Mouse (Mus musculus) CD4-positive, CD25-positive, alpha-beta regulatory T cell, adult 4 months (primary cell): ENCODE measurements around the gene Ahr. TPM values are rescaled to one million over a fixed set of nuclear protein-coding genes. Genes with fewer than 3 reads are reported as not detected.
A peak's percentile ranks its signal among the peaks of the same experiment; 100 is the strongest.

Experiments used
- ATAC-seq: one replicate; pipeline ENCODE4 v1.8.0; 2017
- polyA plus RNA-seq, 2 experiments: library from polyadenylated mRNA; unstranded; fragments of 100-300 nt; shearing (Covaris generic); gene quantifications; one replicate each; pipeline ENCODE4 v1.2.1; 2017

The Ahr gene
- 1 to 10 TPM; 3.3 to 5.8 TPM for polyA plus RNA-seq

DNA sequence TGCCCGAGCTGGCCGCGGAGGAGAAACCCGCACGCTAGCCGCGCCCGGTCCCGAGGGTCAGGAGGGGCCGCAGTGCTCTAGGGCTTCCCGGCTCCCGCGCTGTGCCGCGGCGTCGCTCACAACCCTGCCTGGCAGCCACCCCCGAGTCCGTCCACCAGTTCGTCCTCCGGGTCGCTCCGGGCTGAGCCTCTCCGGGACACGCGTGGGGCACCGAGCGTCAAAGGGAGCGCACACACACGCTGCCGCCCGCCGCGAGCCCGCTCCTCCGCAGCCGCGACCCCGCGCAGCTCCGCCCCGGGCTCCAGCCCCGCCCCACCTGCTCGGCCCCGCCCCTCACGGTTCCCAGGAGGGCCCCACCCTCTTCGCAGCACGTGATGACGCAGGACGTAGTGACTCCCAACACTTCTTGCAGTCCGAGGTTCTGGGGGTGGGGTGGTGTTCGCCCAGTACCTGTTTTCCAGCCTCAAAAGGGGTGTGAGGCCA is at the start of gene Ahr:
Ahr (minus strand) TSS at position 285 of the 483 bp plus-strand sequence.
- peak; percentile 67 for ATAC-seq

DNA sequence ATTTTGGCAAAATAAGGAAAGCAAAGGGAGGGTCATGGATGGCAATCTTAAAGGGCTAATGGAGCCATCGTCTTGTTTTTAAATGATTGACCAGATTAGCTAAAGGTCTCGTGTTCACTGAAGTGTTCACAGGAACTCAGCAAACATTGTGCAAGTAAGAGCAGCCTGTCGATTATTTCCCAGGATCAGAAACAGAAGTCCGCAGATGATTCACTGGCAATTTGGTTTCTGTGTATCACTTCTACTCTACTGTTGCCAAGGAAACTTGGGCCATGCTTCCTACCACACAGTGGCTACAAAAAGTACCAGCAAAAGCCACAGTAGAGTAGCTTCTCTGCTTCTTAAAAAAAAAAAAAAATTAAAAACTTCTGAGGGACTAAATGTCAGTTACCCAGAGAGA is 44.0 kb upstream of the Ahr start:
- ATAC-seq: peak; percentile 83

DNA sequence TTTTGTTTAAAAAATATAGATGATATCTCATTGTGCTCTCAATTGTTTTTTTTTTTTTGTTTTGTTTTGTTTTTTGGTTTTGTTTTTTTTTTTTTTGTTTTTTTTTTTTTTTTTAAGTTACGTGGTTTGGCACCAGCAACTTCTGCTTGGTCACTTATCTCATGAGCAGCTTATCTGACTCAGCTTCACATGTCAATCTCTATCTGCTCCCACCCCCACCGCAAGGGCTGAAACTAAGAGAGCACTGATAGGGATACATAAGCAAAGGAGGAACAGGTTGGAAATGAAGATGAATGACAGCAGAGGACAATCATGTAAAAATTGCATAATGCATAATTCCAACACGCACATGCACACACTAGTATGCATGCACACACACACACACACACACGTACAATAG is 41.3 kb upstream of the Ahr start:
- ATAC-seq: no peak

DNA sequence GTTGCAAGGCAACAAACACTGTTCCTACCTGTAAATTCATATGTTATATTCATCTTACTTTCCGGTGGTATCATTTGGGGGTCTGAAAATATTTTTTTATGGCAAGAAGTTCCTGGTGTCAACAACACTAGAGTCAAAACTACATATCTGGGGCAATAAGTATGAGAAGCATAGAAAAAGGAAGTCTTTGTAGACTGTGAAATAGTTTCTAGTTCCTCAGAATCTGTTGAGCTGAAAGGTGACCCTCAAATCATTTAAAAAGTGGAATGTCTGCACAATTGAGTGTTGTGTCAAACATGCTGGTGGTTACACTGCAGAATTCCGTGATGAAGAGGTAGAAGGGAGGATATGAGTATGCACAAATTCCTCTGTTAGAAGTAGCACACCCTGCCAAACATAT is 38.9 kb upstream of the Ahr start:
- no peak for ATAC-seq

DNA sequence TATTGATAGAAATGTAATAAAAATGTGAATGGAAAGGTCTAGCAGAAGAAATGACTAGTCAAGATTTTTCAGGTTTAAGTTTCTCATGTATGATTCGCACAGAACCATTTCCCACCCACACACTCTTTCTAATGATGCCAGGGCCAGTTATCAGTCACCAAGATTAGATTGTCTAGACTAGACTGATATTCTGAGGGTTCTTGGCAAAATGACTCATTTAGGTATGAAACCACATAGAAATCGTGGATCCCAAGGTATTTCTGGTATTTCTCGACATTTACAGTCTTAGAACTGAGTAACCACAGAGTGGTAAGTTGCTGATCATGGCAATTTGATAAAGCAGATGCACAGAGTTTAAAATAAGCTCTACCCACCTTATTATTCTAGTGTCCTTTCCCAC is 28.0 kb upstream of the Ahr start:
- ATAC-seq: peak; percentile 77

DNA sequence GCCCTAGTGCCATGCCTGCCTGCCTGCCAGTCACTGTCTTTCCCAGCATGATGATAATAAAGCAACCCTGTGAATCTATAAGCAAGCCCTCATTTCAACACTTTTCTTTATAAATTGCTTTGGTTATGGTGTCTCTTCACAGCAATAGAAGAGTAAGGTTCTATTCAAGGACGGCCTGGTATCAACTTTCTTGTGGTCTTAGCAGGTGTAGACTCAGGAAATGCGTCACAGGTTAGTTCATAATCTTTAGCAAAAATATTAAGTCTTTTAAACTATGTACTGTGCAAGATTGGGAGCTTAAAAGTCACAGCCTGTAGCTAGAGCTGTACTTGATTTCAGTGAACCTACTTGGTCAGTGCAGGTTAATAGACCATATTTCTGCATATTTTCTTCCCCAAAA is 24.0 kb upstream of the Ahr start:
- ATAC-seq: peak; percentile 55

DNA sequence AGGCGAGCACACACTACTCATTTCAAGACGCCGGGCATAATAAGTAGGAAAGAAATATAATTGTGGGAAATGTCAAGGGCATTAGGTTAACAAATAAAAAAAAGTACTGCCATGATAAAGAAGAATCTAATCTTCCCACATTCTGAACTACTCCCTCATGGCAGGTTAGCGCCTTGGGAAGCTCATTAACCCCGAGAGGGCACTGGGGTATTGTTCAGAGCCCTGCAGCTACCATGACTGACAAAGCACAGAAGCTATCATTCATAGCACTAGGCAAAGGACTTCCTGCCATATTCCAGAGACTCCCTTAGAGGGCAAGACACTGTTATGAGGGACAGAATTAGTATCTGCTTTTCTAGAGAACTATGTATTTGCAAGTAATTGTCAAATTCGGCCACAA is 21.1 kb upstream of the Ahr start:
- no peak for ATAC-seq

DNA sequence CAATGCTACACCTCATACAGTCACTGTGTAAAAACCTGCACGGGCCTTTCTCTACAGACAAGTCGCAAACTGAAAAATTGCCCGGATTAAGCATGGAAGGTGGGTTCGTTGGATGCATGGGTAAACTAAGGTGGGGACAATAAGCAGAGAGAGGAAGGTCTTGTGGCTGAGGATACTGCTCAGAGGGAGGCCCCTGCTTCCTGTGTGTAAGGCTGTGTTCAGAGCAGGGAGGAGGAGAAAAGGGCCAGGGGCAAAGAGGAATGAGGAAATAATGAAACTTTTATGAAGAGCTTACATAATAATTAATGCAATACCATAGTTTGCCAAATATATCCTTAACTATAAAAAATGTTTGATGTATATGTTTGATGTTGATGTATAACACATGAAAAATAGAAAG is 19.5 kb upstream of the Ahr start:
- ATAC-seq: peak; percentile 67

DNA sequence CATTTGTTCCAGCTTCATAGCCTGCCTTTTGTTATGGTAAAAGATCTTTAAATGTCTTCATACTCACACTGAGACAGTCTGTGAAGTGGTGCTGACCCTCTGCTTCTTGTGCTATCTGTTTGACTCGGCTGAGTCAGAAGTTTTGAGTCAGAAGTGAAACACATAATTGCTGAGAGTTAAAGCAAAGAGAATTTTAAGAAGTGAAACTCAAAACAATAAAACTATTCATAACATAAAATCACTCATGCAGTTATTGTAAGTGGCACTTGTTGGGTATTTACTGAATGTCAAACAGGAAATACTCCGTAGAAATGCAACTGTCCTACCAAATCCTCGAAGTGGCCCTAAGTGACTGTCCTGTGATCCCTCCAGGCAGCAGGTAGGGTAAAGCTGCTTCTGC is 18.3 kb upstream of the Ahr start:
- ATAC-seq: peak; percentile 41

DNA sequence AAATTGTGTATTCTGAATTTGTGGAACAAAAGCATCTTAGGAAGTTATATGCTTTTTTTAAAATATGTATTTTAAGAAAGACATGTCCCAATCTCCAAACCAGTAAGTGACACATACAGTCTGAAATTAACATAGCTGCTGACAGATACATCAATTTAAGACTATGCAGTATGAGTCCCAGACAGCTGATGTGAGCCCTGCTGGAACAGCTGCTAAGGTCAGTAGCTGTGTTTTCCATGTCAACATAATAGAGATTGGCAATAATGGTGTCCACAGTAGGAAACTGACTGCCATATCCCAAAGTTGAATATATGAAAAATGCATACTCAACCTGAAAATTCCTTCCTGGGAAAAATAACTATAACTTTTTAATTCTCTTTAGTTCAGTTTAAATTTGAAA is 15.5 kb upstream of the Ahr start:
- no peak for ATAC-seq

DNA sequence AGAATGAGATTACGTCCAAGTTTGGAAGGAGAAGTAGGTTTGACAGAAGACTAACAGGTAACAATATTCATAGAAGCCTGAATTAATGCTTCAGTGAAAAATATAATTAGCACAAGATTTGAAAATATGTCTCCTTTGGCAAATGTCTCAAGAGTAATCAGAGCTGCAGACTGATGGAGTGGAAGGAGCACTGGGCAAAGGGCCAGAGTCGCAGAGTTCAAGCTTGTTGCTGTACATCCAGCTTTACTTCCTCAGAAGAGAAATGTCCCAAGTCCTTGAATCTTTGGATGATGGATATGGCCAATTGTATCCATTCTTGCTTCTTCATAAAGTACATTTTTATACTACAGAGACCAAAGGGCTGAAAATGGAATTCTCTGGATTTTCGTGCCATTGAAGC is 8.0 kb upstream of the Ahr start:
- no peak for ATAC-seq

DNA sequence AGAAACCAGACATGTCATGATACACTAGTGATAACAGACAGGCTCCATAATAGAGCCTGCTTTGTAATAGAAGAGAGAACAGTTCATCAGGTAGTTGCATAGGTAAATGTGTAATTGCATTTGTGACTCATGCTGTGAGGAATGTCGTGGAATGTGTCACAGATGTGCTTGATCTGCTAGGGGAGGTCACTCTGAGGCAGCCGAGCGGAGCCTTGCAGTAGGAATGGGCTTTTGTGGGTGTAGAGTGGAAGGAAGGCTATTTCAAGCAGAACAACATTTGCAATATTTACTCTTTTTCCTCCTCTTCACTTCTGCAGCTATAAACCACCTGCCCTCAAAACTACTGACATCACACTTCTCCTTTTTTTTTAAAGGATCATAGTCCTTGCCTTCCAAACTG is 4.0 kb upstream of the Ahr start:
- ATAC-seq: no peak

DNA sequence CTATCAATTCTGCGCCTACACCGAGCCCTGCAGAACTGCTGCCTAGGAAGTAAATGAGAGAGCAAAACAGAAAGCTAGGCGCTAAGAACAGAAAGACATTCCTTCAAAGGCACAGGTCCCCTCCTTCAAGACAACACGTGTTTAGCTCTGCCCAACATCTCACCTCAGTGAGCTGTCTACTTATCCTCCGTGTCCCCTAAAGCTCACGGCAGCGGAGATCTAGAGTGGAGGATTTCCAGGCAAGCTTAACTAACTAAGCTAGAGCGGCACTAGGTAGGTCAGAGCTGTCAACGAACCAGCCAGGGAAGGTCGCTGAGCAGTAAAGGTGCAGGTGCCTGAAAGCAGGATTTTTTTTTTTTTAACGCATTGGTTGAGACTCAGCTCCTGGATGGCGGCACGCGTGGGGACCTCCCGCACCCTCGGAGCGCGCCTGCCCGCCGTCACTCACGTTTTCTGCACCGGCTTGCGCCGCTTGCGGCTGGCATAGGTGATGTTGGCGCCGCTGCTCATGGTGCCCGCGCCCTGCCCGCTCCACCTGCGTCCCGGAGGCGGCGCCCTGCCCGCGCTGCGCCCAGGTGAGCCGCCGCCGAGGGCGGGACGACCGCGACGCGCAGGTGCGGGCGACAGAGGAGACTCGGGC is 604 bp downstream of the Ahr start:
- ATAC-seq: peak; percentile 51

DNA sequence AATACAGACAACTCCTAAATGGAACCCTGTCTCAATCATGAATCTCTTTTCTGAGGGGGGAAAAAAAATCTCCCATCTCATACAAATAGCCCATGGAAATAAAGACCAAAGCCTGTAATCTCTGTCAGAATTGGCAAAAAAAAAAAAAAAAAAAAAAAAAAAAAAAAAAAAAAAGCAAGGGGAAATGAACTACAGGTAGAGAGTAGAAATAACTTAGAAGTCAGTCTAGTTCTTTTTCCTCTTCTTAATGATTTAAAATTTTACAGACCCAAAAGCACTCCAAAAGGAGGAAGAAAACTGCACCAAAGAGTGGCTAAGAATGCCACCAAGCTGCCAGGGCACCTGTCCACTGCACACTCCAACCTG is 1.1 kb downstream of the Ahr start:
- peak; percentile 0 for ATAC-seq

DNA sequence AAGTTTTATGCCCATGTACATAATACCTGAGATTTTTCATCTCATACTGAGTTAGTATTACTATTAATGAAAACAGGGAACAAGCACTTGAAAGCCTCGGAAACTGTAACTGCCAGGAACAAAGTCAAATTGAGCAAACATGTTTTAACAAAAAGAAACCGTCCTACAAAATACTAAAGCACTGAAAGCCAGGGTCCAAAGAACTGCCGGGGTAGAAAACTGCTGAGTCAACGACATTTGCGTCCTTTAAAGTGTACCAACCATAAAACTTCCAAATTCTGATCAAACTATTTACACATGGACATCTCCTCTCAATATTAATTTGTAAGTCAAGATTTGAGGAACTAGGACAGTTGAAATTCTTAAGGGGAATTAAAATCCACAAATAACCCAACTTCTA is 1.7 kb downstream of the Ahr start:
- ATAC-seq: no peak

DNA sequence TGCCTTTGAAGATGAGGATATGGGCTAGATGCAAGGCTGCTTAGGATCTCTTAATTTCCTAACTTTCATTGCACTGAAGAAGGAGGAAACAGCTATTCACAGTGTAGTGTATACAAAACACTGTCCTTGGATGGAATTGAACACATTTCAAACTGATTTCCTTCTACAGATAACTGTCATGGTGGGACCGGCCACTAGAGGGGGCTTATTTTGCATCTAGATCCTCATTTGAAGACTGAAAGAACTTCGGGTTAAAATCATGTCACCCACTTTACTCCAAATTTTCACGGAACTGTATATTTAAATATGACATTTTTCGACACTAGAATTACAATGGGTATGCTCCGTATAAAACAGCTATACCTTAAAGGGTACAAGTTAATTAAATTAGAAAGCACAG is 2.7 kb downstream of the Ahr start:
- ATAC-seq: peak; percentile 48

DNA sequence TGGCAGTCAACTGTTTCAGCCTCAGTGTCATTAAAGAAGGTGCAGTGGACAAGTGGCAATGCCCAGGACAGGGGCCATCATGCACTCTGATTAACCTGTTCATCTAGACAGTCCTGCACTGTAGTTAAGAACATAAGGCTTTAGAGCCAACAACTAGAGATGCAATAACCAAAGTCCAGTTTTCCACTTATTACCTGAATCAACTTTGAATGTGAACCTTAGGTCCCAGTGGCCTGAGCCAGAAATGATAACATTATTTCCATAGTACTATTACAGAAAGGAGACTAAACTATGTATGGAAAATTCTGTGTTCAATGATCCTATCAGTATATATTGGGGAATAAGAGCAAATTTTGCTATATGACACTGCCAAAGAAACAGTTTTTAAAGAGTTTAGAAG is 4.3 kb downstream of the Ahr start:
- ATAC-seq: no peak

DNA sequence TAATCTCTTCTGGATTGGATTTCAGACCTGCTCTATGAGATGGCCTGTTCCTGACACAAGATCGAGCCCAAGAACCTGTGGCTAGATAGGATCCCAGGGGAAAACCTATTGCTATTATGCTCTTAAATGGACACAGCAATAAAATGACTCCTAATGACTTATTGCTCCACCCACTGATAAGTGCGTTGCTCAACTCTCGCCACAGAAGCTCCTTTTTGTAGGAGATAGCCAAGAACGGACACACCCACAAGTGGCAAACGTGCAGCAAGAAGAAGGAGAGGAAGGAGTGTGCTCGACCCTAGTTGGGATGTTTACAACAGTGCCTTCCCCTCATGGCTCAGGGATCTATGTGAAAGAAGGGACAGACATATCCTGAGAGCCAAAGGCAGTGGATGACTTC is 7.4 kb downstream of the Ahr start:
- ATAC-seq: no peak

DNA sequence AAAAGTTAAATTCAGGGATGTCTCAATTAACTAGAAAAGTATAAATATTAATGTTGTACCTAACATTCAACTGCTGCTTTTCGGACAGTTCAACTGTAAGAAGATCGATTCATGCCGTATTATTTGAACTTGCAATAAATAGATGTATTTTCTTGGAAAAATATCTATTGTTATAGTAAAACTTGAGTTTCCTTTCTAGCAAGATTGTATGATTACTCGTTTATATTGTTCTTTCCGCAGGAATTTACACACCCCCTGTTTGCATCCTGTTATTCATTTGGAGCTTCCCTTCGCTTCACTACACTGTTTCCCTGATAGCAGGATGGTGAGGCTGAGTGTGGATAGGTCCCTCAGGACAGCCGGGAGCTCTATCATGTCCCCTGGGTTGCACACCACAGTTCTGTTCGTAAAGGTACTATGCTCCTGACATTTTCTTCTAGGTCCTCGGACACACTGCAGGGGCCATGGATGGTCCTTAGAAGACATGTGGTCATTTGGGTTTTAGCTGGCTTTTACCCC is 12.2 kb downstream of the Ahr start:
- ATAC-seq: no peak

DNA sequence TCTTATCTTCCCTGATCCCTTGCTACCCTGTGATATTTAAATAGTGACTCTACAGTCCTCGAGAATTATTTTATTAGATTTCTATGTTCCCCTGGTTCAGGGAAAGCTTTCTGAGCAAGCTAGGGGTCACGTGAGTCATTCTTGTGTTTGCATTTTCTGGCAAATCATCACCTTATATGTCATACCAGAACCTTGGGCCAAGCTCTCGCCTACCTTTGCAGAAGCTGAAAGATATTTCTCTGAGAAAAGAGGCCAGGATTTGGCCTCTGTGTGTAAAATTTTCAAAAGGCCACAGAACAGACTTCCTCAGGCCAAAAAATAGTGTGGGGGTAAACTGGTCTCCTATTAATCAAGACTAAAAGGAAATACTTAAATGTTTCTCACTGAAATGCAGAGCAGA is 19.2 kb downstream of the Ahr start:
- ATAC-seq: no peak

DNA sequence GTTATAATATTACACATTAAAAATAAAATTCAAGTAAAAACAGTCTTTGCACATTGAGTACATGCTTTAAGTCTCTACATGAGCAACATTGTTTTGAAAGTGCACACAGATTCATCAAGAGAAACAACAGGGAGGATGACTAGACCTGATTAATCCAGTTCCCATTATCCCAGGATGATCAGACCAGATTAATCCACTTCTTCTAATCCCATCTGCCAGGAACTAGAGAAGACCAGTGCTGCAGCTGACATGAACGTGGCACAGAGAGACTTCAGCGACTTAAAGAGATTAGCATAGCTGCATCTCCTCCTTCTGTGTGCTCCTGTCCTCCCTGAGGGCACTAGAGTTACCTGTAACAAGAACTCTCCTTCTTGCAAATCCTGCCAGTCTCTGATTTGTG is 20.2 kb downstream of the Ahr start:
- ATAC-seq: no peak

DNA sequence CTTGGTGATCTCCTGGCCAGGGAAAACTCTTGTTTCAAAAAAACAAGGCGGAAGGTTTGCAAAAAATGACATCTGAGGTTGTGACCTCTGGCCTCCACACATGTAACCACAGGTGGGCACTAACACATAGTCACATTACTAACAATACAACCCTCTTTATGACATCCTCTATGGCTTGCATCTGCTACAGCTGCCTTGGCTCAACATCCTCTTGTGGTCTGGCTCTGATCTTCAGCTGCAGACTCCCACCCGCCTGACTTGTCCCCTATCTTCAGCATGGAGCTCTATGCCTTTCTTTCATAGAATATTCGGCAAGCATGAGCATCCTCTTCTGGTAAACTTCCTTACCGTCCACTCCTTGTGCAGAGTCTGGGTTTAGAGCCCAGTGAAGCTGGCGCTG is 24.1 kb downstream of the Ahr start:
- no peak for ATAC-seq

DNA sequence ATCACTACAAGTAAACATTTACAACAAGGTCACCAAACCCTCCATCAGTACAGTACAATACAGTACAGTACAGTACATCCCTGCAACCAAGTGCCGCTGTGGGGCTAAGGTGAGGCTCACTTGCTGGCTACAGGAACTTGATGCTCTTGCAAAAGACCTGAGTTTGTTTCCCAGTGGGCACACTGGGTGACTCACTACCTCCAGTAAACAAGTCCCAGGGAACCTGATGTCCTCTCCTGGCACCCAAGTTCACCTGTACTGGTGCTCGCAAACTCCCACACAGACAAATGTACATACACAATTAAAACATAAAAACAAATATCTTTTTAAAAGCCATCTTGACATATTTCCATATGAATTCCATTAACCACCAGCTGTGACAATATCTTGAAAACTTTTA is 28.5 kb downstream of the Ahr start:
- ATAC-seq: no peak

DNA sequence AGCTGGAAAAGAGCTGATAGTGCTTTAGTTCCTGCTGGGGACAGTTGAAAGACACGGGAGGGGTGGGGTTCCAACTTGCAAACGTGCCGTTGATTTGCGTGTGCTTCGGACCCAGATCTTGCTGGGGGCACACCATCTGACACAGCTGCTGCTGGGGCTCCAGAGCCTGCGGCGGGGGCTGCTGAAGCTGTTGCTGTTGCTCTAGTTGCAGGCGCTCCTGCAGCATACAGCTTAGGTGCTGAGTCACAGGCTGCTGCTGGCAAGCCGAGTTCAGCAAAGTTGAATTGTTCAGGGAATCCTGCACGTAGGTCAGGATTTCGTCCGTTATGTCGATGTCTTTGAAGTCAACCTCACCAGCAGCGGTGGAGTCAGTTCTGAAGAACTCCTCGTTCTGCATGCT is 30.8 kb downstream of the Ahr start:
- ATAC-seq: no peak

DNA sequence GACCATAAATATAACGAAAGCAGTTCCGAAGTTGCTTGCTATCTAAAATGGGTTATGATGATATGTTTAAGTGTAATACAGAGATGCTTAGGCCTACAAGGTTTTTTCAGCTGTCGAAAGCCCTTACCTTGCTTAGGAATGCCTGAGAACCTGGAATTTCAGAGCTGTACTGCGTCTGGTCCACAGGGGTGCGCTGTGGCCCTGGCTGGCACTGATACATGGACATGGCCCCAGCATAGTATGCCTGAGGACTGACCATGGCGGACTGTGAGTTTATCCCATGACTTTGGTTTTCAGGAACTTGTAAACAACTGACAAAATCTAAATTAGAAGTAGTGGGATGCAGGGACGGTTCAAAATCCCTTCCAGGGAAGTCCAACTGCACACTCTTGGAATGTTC is 31.3 kb downstream of the Ahr start:
- no peak for ATAC-seq
